Mouse (Mus musculus) ES-E14 (cell line): ENCODE data around the gene Trim17. TPM values are rescaled to one million over a fixed set of nuclear protein-coding genes. Genes with fewer than 3 reads are reported as not detected.
A peak's percentile ranks its signal among the peaks of the same experiment; 100 is the strongest.

Experiments
- DNase-seq: peaks from one replicate; pipeline ENCODE4 v3.0.0-alpha.2; 2013; ENCODE audit warnings: low read depth, low spot score
- H3K27ac ChIP-seq: 2 replicates; pipeline ENCODE4 v1.5.1; 2012; ENCODE audit warnings: low read depth, mild to moderate bottlenecking, low read length, moderate library complexity, mixed read lengths; ENCODE audit not compliant: poor library complexity, insufficient read depth, severe bottlenecking
- H3K36me3 ChIP-seq: 2 replicates; pipeline ENCODE4 v1.6.1; 2012; ENCODE audit warnings: mild to moderate bottlenecking, low read length, moderate library complexity, mixed read lengths; ENCODE audit not compliant: control insufficient read depth, poor library complexity, insufficient read depth, severe bottlenecking
- H3K4me1 ChIP-seq, 2 experiments: fragments of 150-350 bp in 1 of 2; sonication (generic) in 1 of 2; 2 replicates each; pipeline ENCODE4 v1.6.1; 2012; ENCODE audit warnings: low read length in 2 of 2, mild to moderate bottlenecking in 1 of 2, mixed read lengths in 1 of 2; ENCODE audit not compliant: control insufficient read depth in 2 of 2, insufficient read depth in 2 of 2, poor library complexity in 1 of 2
- H3K4me3 ChIP-seq, 2 experiments: fragments of 150-350 bp in 1 of 2; sonication (generic) in 1 of 2; 2 replicates each; pipeline ENCODE4 v1.5.1; 2012; ENCODE audit warnings: low read length in 2 of 2, low read depth in 1 of 2, mild to moderate bottlenecking in 1 of 2, mixed read lengths in 1 of 2; ENCODE audit not compliant: insufficient read depth in 1 of 2, poor library complexity in 1 of 2, severe bottlenecking in 1 of 2
- H3K9ac ChIP-seq: 2 replicates; pipeline ENCODE4 v1.6.1; 2012; ENCODE audit warnings: low read depth, mild to moderate bottlenecking, low read length, mixed read lengths; ENCODE audit not compliant: poor library complexity, insufficient read depth, severe bottlenecking
- H3K9me3 ChIP-seq: fragments of 150-350 bp; sonication (generic); 2 replicates; pipeline ENCODE4 v1.6.1; 2012; ENCODE audit warnings: low read depth, mild to moderate bottlenecking, low read length; ENCODE audit not compliant: control insufficient read depth, insufficient read depth
- CHD2 ChIP-seq: IDR thresholded peaks from 2 replicates; pipeline ENCODE4 v1.6.1; 2014; ENCODE audit warnings: mild to moderate bottlenecking, low read depth, low read length, inconsistent platforms
- HCFC1 ChIP-seq: IDR thresholded peaks from 2 replicates; pipeline ENCODE4 v1.6.1; 2012; ENCODE audit warnings: low read length, inconsistent platforms, borderline replicate concordance; ENCODE audit not compliant: insufficient read depth
- MAFK ChIP-seq: IDR thresholded peaks from 2 replicates; pipeline ENCODE4 v1.6.1; 2014; ENCODE audit warnings: mild to moderate bottlenecking, low read depth, low read length, inconsistent platforms; ENCODE audit not compliant: insufficient read depth
- ZC3H11A ChIP-seq: IDR thresholded peaks from 2 replicates; pipeline ENCODE4 v1.6.1; 2012; ENCODE audit warnings: low read depth, mild to moderate bottlenecking, inconsistent platforms, low read length, borderline replicate concordance
- ZNF384 ChIP-seq: IDR thresholded peaks from 2 replicates; pipeline ENCODE4 v1.6.1; 2012; ENCODE audit warnings: low read depth, low read length, inconsistent platforms
- in situ Hi-C, 2 experiments: fragments of 600-800 bp; cut with MboI; formaldehyde crosslinking; loops; one replicate each; pipeline ENCODE4 v1.15.1; 2025; ENCODE audit warnings: low sequenced_read_pairs in 2 of 2, inconsistent platforms in 1 of 2; ENCODE audit not compliant: unreplicated experiment in 2 of 2
- total RNA-seq: library from RNA; depleted of rRNA; stranded (reverse); fragments of 300-350 nt; gene quantifications from 2 replicates; pipeline ENCODE4 v1.2.3, GENCODE M21; 2012

Trim17 gene
- total RNA-seq, 1 experiment: 0.40 TPM

DNA sequence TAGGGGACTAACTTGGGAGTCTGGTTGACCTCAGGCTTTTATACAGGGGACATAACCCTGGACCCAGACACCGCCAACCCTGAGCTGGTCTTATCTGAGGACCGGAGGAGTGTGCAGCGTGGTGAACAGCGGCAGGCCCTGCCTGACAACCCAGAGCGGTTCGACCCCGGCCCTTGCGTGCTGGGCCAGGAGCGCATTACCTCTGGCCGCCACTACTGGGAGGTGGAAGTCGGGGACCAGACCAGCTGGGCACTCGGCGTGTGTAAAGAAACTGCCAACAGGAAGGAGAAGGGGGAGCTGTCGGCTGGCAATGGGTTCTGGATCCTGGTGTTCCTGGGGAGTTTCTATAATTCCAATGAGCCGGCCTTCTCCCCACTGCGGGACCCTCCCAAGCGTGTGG lies 35.7 kb downstream of the Trim17 start:
- no peak overlapping the region for H3K9ac ChIP-seq
- H3K4me1 ChIP-seq: peaks cover 0 to 3% of the 10 kb centered on the region in 2 experiments; a peak in 1 of 4 replicates
- H3K4me3 ChIP-seq: 0 out of 4 replicates have a peak overlapping the region, but pooled peaks of 1 of the 2 experiments have one; percentile 19
- H3K36me3 ChIP-seq: peaks cover 32% of the 10 kb centered on the region
- TF ChIP-seq CHD2: no peak
- no peak for TF ChIP-seq HCFC1
- TF ChIP-seq ZNF384: no peak
- TF ChIP-seq ZC3H11A: no peak
- TF ChIP-seq MAFK: no peak
- H3K9me3 ChIP-seq: no peaks in the 10 kb centered on the region
- H3K27ac ChIP-seq: no peak overlapping the region
- DNase-seq: no peak
- in situ Hi-C loops: no loop called here

DNA sequence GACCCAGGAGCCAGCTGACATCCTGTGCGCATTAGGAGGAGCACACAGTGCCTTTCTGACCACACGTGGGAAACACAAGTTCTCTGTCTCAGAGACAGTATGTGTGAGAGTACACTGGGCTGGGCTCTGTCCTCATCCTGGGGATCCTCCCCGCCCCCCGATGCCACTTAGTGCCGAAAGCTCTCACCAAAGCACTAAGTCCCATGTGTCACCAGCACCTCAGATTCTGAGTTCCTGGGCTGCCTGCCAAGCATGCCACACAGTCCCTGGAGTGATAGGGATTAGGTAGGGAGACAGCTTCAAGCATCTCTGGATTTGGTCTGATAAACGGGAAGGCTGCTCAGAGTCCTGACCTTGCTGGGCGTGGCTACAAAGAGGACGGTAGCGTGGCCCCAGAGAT lies 36.3 kb downstream of the Trim17 start:
- H3K4me3 ChIP-seq: no peak overlapping the region

GRCm38 (mm10) chr11:58991911-58992310 lies 37.4 kb downstream of the Trim17 start:
- H3K27ac ChIP-seq: no peak overlapping the region
- DNase-seq: no peak
- peaks cover 0 to 3% of the 10 kb centered on the region in 2 experiments; a peak in 1 of 4 replicates for H3K4me1 ChIP-seq
- in situ Hi-C loops: no loop called here
- H3K9ac ChIP-seq: no peak overlapping the region
- H3K9me3 ChIP-seq: no peaks in the 10 kb centered on the region
- TF ChIP-seq ZC3H11A: no peak
- no peak for TF ChIP-seq ZNF384
- TF ChIP-seq CHD2: no peak
- TF ChIP-seq HCFC1: no peak
- TF ChIP-seq MAFK: no peak
- H3K4me3 ChIP-seq: no peak overlapping the region
- H3K36me3 ChIP-seq: peaks cover 19% of the 10 kb centered on the region

More for the DNA sequence above, 36.3 kb downstream of the Trim17 start:
- H3K27ac ChIP-seq: no peak overlapping the region
- H3K4me1 ChIP-seq: peaks cover 0 to 3% of the 10 kb centered on the region in 2 experiments; a peak in 1 of 4 replicates
- H3K9ac ChIP-seq: no peak overlapping the region
- no peak for DNase-seq
- no peaks in the 10 kb centered on the region for H3K9me3 ChIP-seq
- in situ Hi-C loops: no loop called here
- peaks cover 28% of the 10 kb centered on the region for H3K36me3 ChIP-seq
- TF ChIP-seq ZC3H11A (no peak), CHD2 (no peak)

- Histone ChIP-seq H3K9ac (no peak overlapping the region), H3K27ac (no peak overlapping the region), H3K36me3 (peaks cover 12% of the 10 kb centered on the region), H3K4me1 (no peaks in the 10 kb centered on the region; a peak in 1 of 4 replicates), H3K9me3 (no peaks in the 10 kb centered on the region), H3K4me3 (no peak overlapping the region)
- in situ Hi-C loops: no loop called here
- DNase-seq: no peak
- TF ChIP-seq ZC3H11A (no peak), CHD2 (no peak), ZNF384 (no peak), MAFK (no peak), HCFC1 (no peak)
Measured at GRCm38 (mm10) chr11:58993091-58993670, 38.7 kb downstream of the Trim17 start.

DNA sequence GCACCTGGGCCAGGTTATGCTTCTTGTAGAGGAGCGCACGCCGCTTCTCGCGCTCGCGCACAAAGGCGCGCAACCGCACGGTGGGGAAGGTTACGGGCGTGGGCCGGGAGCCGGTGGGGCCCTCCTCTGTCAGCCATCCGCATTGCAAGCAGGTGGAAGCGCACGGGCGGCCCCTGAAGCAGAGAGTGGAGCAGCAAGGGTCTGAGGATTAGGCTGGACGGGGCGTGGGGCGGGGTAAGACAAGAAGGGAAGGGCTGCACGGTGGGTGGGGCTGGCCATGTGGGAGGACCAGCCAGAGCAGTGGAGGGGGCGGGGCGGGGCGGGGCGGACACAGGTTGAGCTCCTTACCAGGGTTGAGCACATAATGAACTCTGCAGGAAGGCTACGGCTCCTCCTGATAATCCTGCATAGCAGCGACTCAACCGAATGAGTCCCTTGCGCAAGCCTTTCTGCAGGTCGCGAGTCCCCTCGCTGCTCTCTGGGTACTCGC lies 39.9 kb downstream of the Trim17 start:
- Histone ChIP-seq H3K4me3 (peak overlapping the region; percentile 17 to 18; a peak in 3 of 4 replicates), H3K9me3 (no peaks in the 10 kb centered on the region), H3K36me3 (0 out of 2 replicates have a peak, but pooled peaks cover 3% of the 10 kb centered on the region), H3K27ac (no peak overlapping the region), H3K4me1 (no peaks in the 10 kb centered on the region; a peak in 1 of 4 replicates), H3K9ac (no peak overlapping the region)
- in situ Hi-C loops: no loop called here
- DNase-seq: peak; percentile 56
- no peak for TF ChIP-seq CHD2
- no peak for TF ChIP-seq HCFC1
- no peak for TF ChIP-seq MAFK
- TF ChIP-seq ZNF384: no peak
- no peak for TF ChIP-seq ZC3H11A
